Mouse (Mus musculus): ENCODE measurements around the gene Traip. TPM values are rescaled to one million over a fixed set of nuclear protein-coding genes. Genes with fewer than 3 reads are reported as not detected.
"Not testable (repeated sequence)": the region's sequence is repeated elsewhere in the genome, so short reads cannot be mapped to it uniquely, and the experiment has no call there.

The Traip gene
- polyA plus RNA-seq, 1 experiment from 2014 or later = 21.8 TPM

DNA sequence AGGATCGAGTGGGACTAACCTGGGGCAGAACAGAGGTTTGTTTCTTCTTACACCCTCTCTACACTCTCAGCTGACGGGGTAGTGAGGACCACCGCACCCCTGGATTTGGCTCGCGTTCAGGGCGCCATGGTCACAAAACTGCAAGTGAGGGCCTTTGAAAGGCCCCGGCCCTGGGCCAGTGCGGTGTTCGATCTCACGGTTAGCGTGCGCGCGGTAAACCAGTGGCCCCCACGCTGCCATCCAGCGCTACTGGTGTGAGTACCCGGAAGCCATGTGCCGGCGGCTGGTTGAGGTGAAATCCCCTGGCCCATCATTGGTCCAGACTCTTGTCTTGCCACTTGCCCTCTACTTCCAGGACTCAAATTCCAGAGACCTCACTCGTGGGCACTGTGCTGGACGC lies 45.6 kb downstream of the Traip start:
- H3K27me3 ChIP-seq (ENCODE audit: control insufficient read depth, insufficient read depth, low read length) = no peaks in the 10 kb centered on the region
- DNase-seq (ENCODE audit: low spot score) = no peak
- H3K4me1 ChIP-seq (replicated peaks; ENCODE audit: control insufficient read depth, insufficient read depth, low read length) = no peaks in the 10 kb centered on the region
- 95% methylated on average over 21 of the region's 21 CpGs for WGBS
- no peak overlapping the region for H3K4me2 ChIP-seq (replicated peaks; ENCODE audit: low read depth, low read length)
- no peak overlapping the region for H3K4me3 ChIP-seq (ENCODE audit: low read depth, low read length)
- H3K9ac ChIP-seq (ENCODE audit: low read depth, low read length) = no peak overlapping the region
- no peaks in the 10 kb centered on the region for H3K36me3 ChIP-seq (ENCODE audit: control insufficient read depth, insufficient read depth, low read length)
- H3K27ac ChIP-seq (ENCODE audit: low read depth, low read length) = no peak overlapping the region
- H3K9me3 ChIP-seq (ENCODE audit: control insufficient read depth, low read length) = no peaks in the 10 kb centered on the region
- ATAC-seq (ENCODE audit: low FRiP score) = no peak

- H3K4me1 ChIP-seq (replicated peaks; ENCODE audit: control insufficient read depth, insufficient read depth, low read length) = no peaks in the 10 kb centered on the region
- DNase-seq (ENCODE audit: low spot score) (no peak), ATAC-seq (ENCODE audit: low FRiP score) (no peak)
- no peak within 1 kb of the TSS for H3K9ac ChIP-seq (ENCODE audit: low read depth, low read length)
- no peak within 1 kb of the TSS for H3K4me2 ChIP-seq (replicated peaks; ENCODE audit: low read depth, low read length)
- no peaks in the 10 kb centered on the region for H3K27me3 ChIP-seq (ENCODE audit: control insufficient read depth, insufficient read depth, low read length)
- no peaks in the 10 kb centered on the region for H3K36me3 ChIP-seq (ENCODE audit: control insufficient read depth, insufficient read depth, low read length)
- H3K9me3 ChIP-seq (ENCODE audit: control insufficient read depth, low read length) = no peaks in the 10 kb centered on the region
- WGBS = 93% methylated on average over 5 of the region's 5 CpGs
- H3K27ac ChIP-seq (ENCODE audit: low read depth, low read length) = no peak within 1 kb of the TSS
- H3K4me3 ChIP-seq (ENCODE audit: low read depth, low read length) = no peak within 1 kb of the TSS
These were observed 46.1 kb downstream of the Traip start, which contains the start of gene Gm20662 for GRCm38 (mm10) chr9:107996049-107996448. Gene Gm20662, plus strand, starts transcription at chr9:107996349.

- Histone ChIP-seq H3K27me3 (ENCODE audit: control insufficient read depth, insufficient read depth, low read length) (no peaks in the 10 kb centered on the region), H3K9ac (ENCODE audit: low read depth, low read length) (peak within 1 kb of the TSS; percentile 97), H3K36me3 (ENCODE audit: control insufficient read depth, insufficient read depth, low read length) (no peaks in the 10 kb centered on the region), H3K4me2 (replicated peaks; ENCODE audit: low read depth, low read length) (peak within 1 kb of the TSS; percentile 86), H3K9me3 (ENCODE audit: control insufficient read depth, low read length) (no peaks in the 10 kb centered on the region), H3K4me3 (ENCODE audit: low read depth, low read length) (peak within 1 kb of the TSS; percentile 88), H3K27ac (ENCODE audit: low read depth, low read length) (peak within 1 kb of the TSS; percentile 87), H3K4me1 (replicated peaks; ENCODE audit: control insufficient read depth, insufficient read depth, low read length) (peaks cover 5% of the 10 kb centered on the region)
- ATAC-seq (ENCODE audit: low FRiP score) (peak; percentile 99), DNase-seq (ENCODE audit: low spot score) (peak; percentile 100)
- WGBS = under 1% methylated on average over 51 of the region's 51 CpGs
These were observed 52.2 kb downstream of the Traip start, which contains the start of gene Ip6k1 for GRCm38 (mm10) chr9:108001922-108002770. Gene Ip6k1, plus strand, starts transcription at chr9:108002501.

DNA sequence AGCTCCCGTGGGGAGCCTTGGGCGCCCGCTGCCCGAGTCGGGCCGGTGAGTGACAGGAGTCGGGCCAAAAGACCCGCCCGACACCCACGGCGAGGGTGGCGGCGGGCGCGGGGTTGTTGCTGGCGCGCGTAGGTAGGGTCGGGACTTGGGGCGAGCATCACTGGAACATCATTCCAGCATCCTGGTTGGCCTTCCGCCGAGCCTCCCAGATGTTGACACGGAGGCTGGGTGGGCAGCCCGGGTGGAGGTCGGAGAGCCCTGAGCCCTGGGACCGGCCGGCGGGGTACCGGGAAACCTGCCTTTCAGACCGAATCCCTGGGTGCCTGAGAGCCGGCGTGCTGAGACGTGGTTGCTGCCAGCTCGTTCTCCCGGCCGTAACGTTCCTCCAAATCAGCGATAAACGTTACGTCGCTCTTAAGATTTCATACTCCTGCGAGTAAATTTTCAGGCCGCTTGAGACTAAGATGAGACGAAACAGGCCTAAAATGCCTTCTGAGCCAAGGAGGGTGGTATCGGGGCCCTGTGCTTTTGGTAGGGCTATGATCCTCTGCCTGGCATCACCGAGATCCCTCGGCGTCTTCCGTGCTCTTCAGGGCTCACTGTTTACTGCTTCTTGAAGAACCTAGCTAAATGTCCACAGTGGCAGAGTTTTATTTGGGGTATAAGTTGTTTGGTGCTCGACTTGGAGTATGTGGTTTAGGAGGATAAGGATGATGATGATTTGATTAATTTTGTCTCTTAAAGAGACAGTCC lies 53.0 kb downstream of the Traip start:
- H3K27me3 ChIP-seq (ENCODE audit: control insufficient read depth, insufficient read depth, low read length) = no peaks in the 10 kb centered on the region
- no peaks in the 10 kb centered on the region for H3K36me3 ChIP-seq (ENCODE audit: control insufficient read depth, insufficient read depth, low read length)
- DNase-seq (ENCODE audit: low spot score) (no peak), ATAC-seq (ENCODE audit: low FRiP score) (peak; percentile 75)
- H3K4me1 ChIP-seq (replicated peaks; ENCODE audit: control insufficient read depth, insufficient read depth, low read length) = peaks cover 5% of the 10 kb centered on the region
- WGBS = 1% methylated on average over 49 of the region's 50 CpGs
- peak overlapping the region; percentile 81 for H3K4me2 ChIP-seq (replicated peaks; ENCODE audit: low read depth, low read length)
- peak overlapping the region; percentile 97 for H3K9ac ChIP-seq (ENCODE audit: low read depth, low read length)
- no peaks in the 10 kb centered on the region for H3K9me3 ChIP-seq (ENCODE audit: control insufficient read depth, low read length)
- H3K4me3 ChIP-seq (ENCODE audit: low read depth, low read length) = peak overlapping the region; percentile 88
- peak overlapping the region; percentile 87 for H3K27ac ChIP-seq (ENCODE audit: low read depth, low read length)

DNA sequence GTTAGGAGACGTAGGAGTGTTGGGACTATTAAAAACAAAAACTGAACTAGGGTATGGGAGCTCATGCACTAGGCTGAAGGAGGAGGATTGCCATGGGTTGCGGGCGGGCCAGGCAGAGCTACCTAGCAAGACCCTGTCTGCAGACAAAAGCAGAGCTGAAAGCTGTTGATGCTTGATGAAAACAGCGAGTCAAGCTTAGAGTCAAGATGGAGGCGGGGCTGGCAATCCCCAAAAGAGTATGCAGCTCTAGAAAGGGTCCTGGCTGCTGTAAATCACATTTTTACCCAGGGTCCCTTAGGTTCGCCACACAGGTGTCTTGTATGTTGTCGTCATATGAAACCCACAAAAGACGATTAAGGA lies 53.6 kb downstream of the Traip start:
- no peak overlapping the region for H3K27ac ChIP-seq (ENCODE audit: low read depth, low read length)
- 20% methylated on average over 8 of the region's 8 CpGs for WGBS

GRCm38 (mm10) chr9:108008041-108008440 lies 58.1 kb downstream of the Traip start:
- H3K9me3 ChIP-seq (ENCODE audit: control insufficient read depth, low read length) = no peaks in the 10 kb centered on the region
- 91% methylated on average over 5 of the region's 5 CpGs for WGBS
- no peak overlapping the region for H3K4me2 ChIP-seq (replicated peaks; ENCODE audit: low read depth, low read length)
- peaks cover 5% of the 10 kb centered on the region for H3K4me1 ChIP-seq (replicated peaks; ENCODE audit: control insufficient read depth, insufficient read depth, low read length)
- H3K27ac ChIP-seq (ENCODE audit: low read depth, low read length) = no peak overlapping the region
- no peaks in the 10 kb centered on the region for H3K36me3 ChIP-seq (ENCODE audit: control insufficient read depth, insufficient read depth, low read length)
- H3K9ac ChIP-seq (ENCODE audit: low read depth, low read length) = no peak overlapping the region
- no peak for ATAC-seq (ENCODE audit: low FRiP score)
- DNase-seq (ENCODE audit: low spot score) = no peak
- H3K4me3 ChIP-seq (ENCODE audit: low read depth, low read length) = no peak overlapping the region
- no peaks in the 10 kb centered on the region for H3K27me3 ChIP-seq (ENCODE audit: control insufficient read depth, insufficient read depth, low read length)

More for the DNA sequence above, 53.6 kb downstream of the Traip start:
- Histone ChIP-seq H3K9me3 (ENCODE audit: control insufficient read depth, low read length) (no peaks in the 10 kb centered on the region), H3K27me3 (ENCODE audit: control insufficient read depth, insufficient read depth, low read length) (no peaks in the 10 kb centered on the region), H3K36me3 (ENCODE audit: control insufficient read depth, insufficient read depth, low read length) (no peaks in the 10 kb centered on the region), H3K4me3 (ENCODE audit: low read depth, low read length) (peak overlapping the region; percentile 88), H3K4me2 (replicated peaks; ENCODE audit: low read depth, low read length) (peak overlapping the region; percentile 81), H3K4me1 (replicated peaks; ENCODE audit: control insufficient read depth, insufficient read depth, low read length) (peaks cover 5% of the 10 kb centered on the region), H3K9ac (ENCODE audit: low read depth, low read length) (peak overlapping the region; percentile 97)
- no peak for ATAC-seq (ENCODE audit: low FRiP score)
- peak; percentile 44 for DNase-seq (ENCODE audit: low spot score)

- H3K27ac ChIP-seq (ENCODE audit: low read depth, low read length) = no peak overlapping the region
- H3K4me2 ChIP-seq (replicated peaks; ENCODE audit: low read depth, low read length) = no peak overlapping the region
- H3K9ac ChIP-seq (ENCODE audit: low read depth, low read length) = no peak overlapping the region
- no peaks in the 10 kb centered on the region for H3K36me3 ChIP-seq (ENCODE audit: control insufficient read depth, insufficient read depth, low read length)
- no peak for DNase-seq (ENCODE audit: low spot score)
- no peak for ATAC-seq (ENCODE audit: low FRiP score)
- H3K9me3 ChIP-seq (ENCODE audit: control insufficient read depth, low read length) = no peaks in the 10 kb centered on the region
- H3K4me1 ChIP-seq (replicated peaks; ENCODE audit: control insufficient read depth, insufficient read depth, low read length) = no peaks in the 10 kb centered on the region
- no peaks in the 10 kb centered on the region for H3K27me3 ChIP-seq (ENCODE audit: control insufficient read depth, insufficient read depth, low read length)
- H3K4me3 ChIP-seq (ENCODE audit: low read depth, low read length) = no peak overlapping the region
These were observed 60.4 kb downstream of the Traip start for GRCm38 (mm10) chr9:108010385-108010784.

DNA sequence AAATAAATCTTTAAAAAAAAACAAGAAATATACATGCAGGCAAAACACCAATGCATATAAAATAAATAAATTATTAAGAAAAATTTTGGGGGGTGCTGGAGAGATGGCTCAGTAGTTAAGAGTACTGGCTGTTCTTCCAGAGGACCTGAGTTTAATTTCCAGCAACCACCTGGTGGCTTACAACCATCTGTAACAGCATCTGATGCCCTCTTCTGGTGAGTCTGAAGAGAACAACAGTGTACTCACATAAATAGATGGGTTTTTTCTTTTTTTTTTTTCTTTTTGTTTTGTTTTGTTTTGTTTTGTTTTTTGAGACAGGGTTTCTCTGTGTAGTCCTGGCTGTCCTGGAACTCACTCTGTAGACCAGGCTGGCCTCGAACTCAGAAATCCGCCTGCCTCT lies 63.6 kb downstream of the Traip start:
- H3K36me3 ChIP-seq (ENCODE audit: control insufficient read depth, insufficient read depth, low read length); H3K9ac ChIP-seq (ENCODE audit: low read depth, low read length); H3K4me2 ChIP-seq (replicated peaks; ENCODE audit: low read depth, low read length); H3K27me3 ChIP-seq (ENCODE audit: control insufficient read depth, insufficient read depth, low read length); DNase-seq (ENCODE audit: low spot score); H3K27ac ChIP-seq (ENCODE audit: low read depth, low read length); ATAC-seq (ENCODE audit: low FRiP score); H3K4me1 ChIP-seq (replicated peaks; ENCODE audit: control insufficient read depth, insufficient read depth, low read length); H3K4me3 ChIP-seq (ENCODE audit: low read depth, low read length); H3K9me3 ChIP-seq (ENCODE audit: control insufficient read depth, low read length): not testable (repeated sequence)
- WGBS = 100% methylated on average over 2 of the region's 2 CpGs

Data from hindbrain, embryonic 11.5 days (tissue).